Mouse (Mus musculus) myocyte (in vitro differentiated cells): ENCODE measurements around the gene Nrsn2. TPM values are rescaled to one million over a fixed set of nuclear protein-coding genes. Genes with fewer than 3 reads are reported as not detected.
A peak's percentile ranks its signal among the peaks of the same experiment; 100 is the strongest.

ENCODE experiments used
- H3K27me3 ChIP-seq: one replicate; pipeline ENCODE4 v1.6.1; 2011; ENCODE audit not compliant: control insufficient read depth, insufficient read depth, insufficient read length
- H3K36me3 ChIP-seq: one replicate; pipeline ENCODE4 v1.6.1; 2011; ENCODE audit not compliant: control insufficient read depth, insufficient read depth
- H3K4me2 ChIP-seq: one replicate; pipeline ENCODE4 v1.6.1; 2011; ENCODE audit warnings: low read depth, control low read depth
- H3K4me3 ChIP-seq: one replicate; pipeline ENCODE4 v1.5.1; 2011; ENCODE audit warnings: mild to moderate bottlenecking, control low read depth, moderate library complexity
- H3K79me2 ChIP-seq: one replicate; pipeline ENCODE4 v1.6.1; 2011; ENCODE audit not compliant: control insufficient read depth, insufficient read depth
- H3ac ChIP-seq: one replicate; pipeline ENCODE4 v1.6.1; 2011; ENCODE audit not compliant: control insufficient read depth, insufficient read length
- CEBPB ChIP-seq: IDR thresholded peaks from 2 replicates; pipeline ENCODE4 v1.6.1; 2011; ENCODE audit warnings: mild to moderate bottlenecking, moderate library complexity; ENCODE audit not compliant: poor library complexity, insufficient read depth, severe bottlenecking
- E2F4 ChIP-seq: IDR thresholded peaks from one replicate; pipeline ENCODE4 v1.6.1; 2011; ENCODE audit warnings: mild to moderate bottlenecking, control low read depth, moderate library complexity; ENCODE audit not compliant: insufficient read depth
- MAX ChIP-seq: IDR thresholded peaks from one replicate; pipeline ENCODE4 v1.6.1; 2011; ENCODE audit warnings: low read depth, mild to moderate bottlenecking, control low read depth
- MYOD1 ChIP-seq, 3 experiments: IDR thresholded peaks; one replicate each; pipeline ENCODE4 v1.6.1; 2011; ENCODE audit warnings: control low read depth in 2 of 3, low read depth in 2 of 3, mild to moderate bottlenecking in 2 of 3, moderate library complexity in 1 of 3; ENCODE audit not compliant: insufficient read length in 2 of 3, control insufficient read depth in 1 of 3
- MYOG ChIP-seq, 3 experiments: IDR thresholded peaks; one replicate each; pipeline ENCODE4 v1.6.1; 2011; ENCODE audit warnings: control low read depth in 2 of 3, low read depth in 2 of 3, mild to moderate bottlenecking in 2 of 3; ENCODE audit not compliant: insufficient read length in 2 of 3, control insufficient read depth in 1 of 3, insufficient read depth in 1 of 3
- POLR2A ChIP-seq: IDR thresholded peaks from one replicate; pipeline ENCODE4 v1.6.1; 2011; ENCODE audit warnings: low read depth, mild to moderate bottlenecking, control low read depth, moderate library complexity; ENCODE audit not compliant: insufficient read length
- POLR2AphosphoS2 ChIP-seq: IDR thresholded peaks from one replicate; pipeline ENCODE4 v1.6.1; 2011; ENCODE audit warnings: low read depth, control low read depth; ENCODE audit not compliant: insufficient read length
- REST ChIP-seq: IDR thresholded peaks from one replicate; pipeline ENCODE4 v1.6.1; 2011; ENCODE audit warnings: mild to moderate bottlenecking, control low read depth, moderate library complexity; ENCODE audit not compliant: insufficient read depth, insufficient read length
- SRF ChIP-seq: IDR thresholded peaks from one replicate; pipeline ENCODE4 v1.6.1; 2011; ENCODE audit warnings: low read depth; ENCODE audit not compliant: control insufficient read depth, insufficient read length
- TCF12 ChIP-seq: IDR thresholded peaks from one replicate; pipeline ENCODE4 v1.6.1; 2011; ENCODE audit warnings: mild to moderate bottlenecking, control low read depth; ENCODE audit not compliant: poor library complexity, insufficient read depth, severe bottlenecking
- TCF3 ChIP-seq: IDR thresholded peaks from one replicate; pipeline ENCODE4 v1.6.1; 2011; ENCODE audit warnings: low read depth, control low read depth; ENCODE audit not compliant: insufficient read length
- USF1 ChIP-seq: IDR thresholded peaks from one replicate; pipeline ENCODE4 v1.6.1; 2011; ENCODE audit warnings: low read depth, mild to moderate bottlenecking, control low read depth, moderate library complexity
- polyA plus RNA-seq: library from polyadenylated mRNA; unstranded; fragments of >200 nt; fragmentation: generic; extraction: Trizol; gene quantifications from one replicate; pipeline ENCODE4 v1.2.1, GENCODE M21; 2012; ENCODE audit warnings: missing spikeins

The Nrsn2 gene
- polyA plus RNA-seq, 1 experiment, result not detected

GRCm38 (mm10) chr2:152368532-152369140 is 7.8 kb downstream of the Nrsn2 start:
- Histone ChIP-seq H3K4me3 (no peak overlapping the region), H3K36me3 (no peaks in the 10 kb centered on the region), H3K27me3 (peaks cover 2% of the 10 kb centered on the region), H3K4me2 (peak overlapping the region; percentile 44), H3ac (no peak overlapping the region), H3K79me2 (no peaks in the 10 kb centered on the region)
- TF ChIP-seq MAX (no peak), SRF (no peak), CEBPB (no peak), TCF3 (no peak)

DNA sequence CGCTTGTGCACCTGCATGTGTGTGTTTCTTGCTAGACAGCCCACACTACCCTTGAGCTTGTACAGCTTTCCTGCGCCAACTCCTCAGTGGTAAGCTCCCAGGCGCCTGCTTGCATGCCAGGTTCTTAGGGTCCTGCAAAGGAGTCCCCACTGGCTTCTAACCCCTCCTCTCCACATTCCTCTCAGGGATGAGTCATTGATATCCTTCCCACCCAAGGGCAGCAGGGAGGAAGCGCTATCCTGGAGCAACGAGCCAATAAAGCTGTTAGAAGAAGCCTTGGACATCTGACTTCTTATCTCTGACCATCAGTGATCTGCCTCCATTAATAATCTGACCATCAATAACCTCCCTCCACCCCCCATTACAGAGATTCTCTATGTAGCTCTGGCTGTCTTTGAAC is 8.5 kb downstream of the Nrsn2 start:
- no peak overlapping the region for H3K4me3 ChIP-seq
- no peak overlapping the region for H3K4me2 ChIP-seq
- no peaks in the 10 kb centered on the region for H3K79me2 ChIP-seq
- H3K27me3 ChIP-seq, result no peaks in the 10 kb centered on the region
- no peak overlapping the region for H3ac ChIP-seq
- H3K36me3 ChIP-seq, result no peaks in the 10 kb centered on the region
- TF ChIP-seq MYOG (IDR thresholded peaks at IDR 0.05; ENCODE audit: control insufficient read depth in 1 of 3, insufficient read depth in 1 of 3, insufficient read length in 2 of 3, low read depth in 2 of 3), result no peak

DNA sequence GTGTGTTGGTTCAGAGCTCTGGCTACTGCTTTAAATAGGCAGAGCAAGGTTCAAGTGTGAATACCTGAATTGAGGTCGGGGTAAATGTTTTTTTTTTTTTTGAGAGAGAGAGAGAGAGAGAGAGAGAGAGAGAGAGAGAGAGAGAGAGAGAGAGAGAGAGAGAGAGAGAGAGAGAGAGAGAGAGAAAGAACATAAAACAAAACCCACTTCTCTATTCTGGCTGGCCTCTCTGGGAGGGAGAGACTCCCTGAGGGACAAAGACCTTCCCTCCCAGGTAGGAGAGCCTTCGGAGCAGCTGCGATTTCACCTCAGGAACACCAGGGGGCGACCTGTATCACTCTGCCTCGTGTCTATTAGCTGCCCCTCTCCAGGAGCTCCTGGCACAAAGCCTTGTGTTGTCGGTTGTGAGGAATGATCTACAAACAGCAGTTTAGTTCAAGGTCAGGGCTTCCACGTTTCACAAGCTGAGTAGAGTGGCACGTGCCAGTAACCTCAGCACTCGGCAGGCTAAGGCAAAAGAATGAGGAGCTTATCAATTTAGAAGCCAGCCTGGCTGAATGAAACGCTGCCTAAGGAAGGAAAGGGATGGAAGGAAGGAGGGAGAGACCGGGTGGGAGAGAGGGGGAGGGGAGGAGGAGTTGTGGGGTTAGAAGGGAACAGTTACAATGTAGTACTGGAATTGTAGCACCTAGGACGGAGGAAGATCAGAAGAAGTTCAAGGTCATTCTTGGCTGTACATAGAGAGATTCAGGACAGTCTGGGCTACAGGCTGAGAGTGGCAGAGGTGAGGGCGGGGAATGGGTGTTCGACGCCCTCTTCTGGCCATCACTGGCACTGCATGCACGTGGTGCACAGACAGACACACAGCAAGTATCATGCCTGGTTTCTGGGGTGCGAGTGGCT is 12.9 kb downstream of the Nrsn2 start:
- H3K79me2 ChIP-seq, result no peaks in the 10 kb centered on the region
- H3K4me2 ChIP-seq, result peak overlapping the region; percentile 62
- no peak for TF ChIP-seq USF1
- TF ChIP-seq MYOD1 (IDR thresholded peaks at IDR 0.05; ENCODE audit: control insufficient read depth in 1 of 3, insufficient read length in 2 of 3, low read depth in 2 of 3), result no peak
- no peak for TF ChIP-seq POLR2AphosphoS2
- TF ChIP-seq E2F4, result no peak
- no peak for TF ChIP-seq MAX
- no peak for TF ChIP-seq TCF3
- TF ChIP-seq SRF, result no peak
- TF ChIP-seq MYOG (IDR thresholded peaks at IDR 0.05; ENCODE audit: control insufficient read depth in 1 of 3, insufficient read depth in 1 of 3, insufficient read length in 2 of 3, low read depth in 2 of 3), result no peak
- TF ChIP-seq REST, result no peak
- no peak for TF ChIP-seq TCF12
- no peak for TF ChIP-seq POLR2A
- TF ChIP-seq CEBPB, result no peak
- no peak overlapping the region for H3K4me3 ChIP-seq
- H3ac ChIP-seq, result no peak overlapping the region
- no peaks in the 10 kb centered on the region for H3K27me3 ChIP-seq
- no peaks in the 10 kb centered on the region for H3K36me3 ChIP-seq

DNA sequence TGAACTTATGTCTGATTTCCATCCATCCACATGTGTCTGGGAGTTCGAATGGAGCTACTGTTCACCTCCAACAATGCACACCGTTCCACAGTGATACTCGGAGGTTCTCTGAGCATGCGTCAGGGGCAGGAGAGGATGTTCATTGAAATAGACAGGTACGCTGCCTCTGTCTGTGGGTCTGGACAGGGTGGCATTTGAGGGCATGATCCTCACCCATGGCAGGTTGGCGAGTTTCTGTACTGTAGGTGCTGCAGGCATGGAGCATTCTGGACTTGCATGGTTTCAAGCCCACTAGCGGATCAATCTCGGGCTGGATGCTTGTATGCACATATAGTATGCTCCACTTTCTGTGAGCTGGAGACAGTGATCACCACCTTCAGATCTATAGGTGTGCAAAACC is 15.2 kb downstream of the Nrsn2 start:
- Histone ChIP-seq H3ac (no peak overlapping the region), H3K36me3 (no peaks in the 10 kb centered on the region), H3K79me2 (no peaks in the 10 kb centered on the region), H3K4me2 (no peak overlapping the region), H3K4me3 (no peak overlapping the region), H3K27me3 (no peaks in the 10 kb centered on the region)
- TF ChIP-seq MAX (no peak), MYOD1 (IDR thresholded peaks at IDR 0.05; ENCODE audit: control insufficient read depth in 1 of 3, insufficient read length in 2 of 3, low read depth in 2 of 3) (no peak), POLR2AphosphoS2 (no peak), TCF12 (no peak), E2F4 (no peak), REST (no peak), USF1 (no peak), SRF (no peak), TCF3 (no peak), POLR2A (no peak), CEBPB (no peak), MYOG (IDR thresholded peaks at IDR 0.05; ENCODE audit: control insufficient read depth in 1 of 3, insufficient read depth in 1 of 3, insufficient read length in 2 of 3, low read depth in 2 of 3) (no peak)

DNA sequence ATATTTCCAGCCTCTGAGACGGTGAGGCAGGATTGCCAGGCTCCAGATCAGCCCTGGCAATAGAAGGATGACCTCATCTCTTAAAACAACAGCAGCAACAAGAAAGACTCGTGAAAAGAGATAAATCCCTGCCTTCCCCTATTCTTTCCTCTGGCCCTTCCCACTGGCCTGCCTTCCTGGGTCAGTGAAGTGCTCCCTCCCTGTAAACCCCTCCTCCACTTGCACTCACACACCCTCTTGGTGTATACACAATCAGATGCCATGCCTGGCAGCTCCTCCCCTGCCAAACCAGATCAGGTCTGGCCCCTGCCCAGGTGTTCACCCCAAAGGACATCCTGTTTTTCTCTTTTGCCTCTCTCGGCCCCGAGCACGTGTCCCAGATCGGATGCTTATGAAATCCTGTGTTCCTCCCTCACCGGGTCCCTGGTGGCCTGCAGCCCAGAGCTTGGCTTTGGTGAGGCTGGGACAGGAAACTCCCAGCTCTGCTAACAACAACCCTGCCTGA is 16.1 kb downstream of the Nrsn2 start:
- Histone ChIP-seq H3K27me3 (no peaks in the 10 kb centered on the region), H3ac (no peak overlapping the region), H3K79me2 (no peaks in the 10 kb centered on the region), H3K4me3 (no peak overlapping the region), H3K36me3 (no peaks in the 10 kb centered on the region), H3K4me2 (peak overlapping the region; percentile 27)
- no peak for TF ChIP-seq MYOD1 (IDR thresholded peaks at IDR 0.05; ENCODE audit: control insufficient read depth in 1 of 3, insufficient read length in 2 of 3, low read depth in 2 of 3)
- no peak for TF ChIP-seq USF1
- TF ChIP-seq E2F4, result no peak
- TF ChIP-seq POLR2A, result no peak
- no peak for TF ChIP-seq CEBPB
- TF ChIP-seq POLR2AphosphoS2, result no peak
- no peak for TF ChIP-seq TCF12
- TF ChIP-seq REST, result no peak
